Mouse (Mus musculus): Measurements from ENCODE around the gene Eef2.
A peak's percentile ranks its signal among the peaks of the same experiment; 100 is the strongest.

Gene Eef2

DNA sequence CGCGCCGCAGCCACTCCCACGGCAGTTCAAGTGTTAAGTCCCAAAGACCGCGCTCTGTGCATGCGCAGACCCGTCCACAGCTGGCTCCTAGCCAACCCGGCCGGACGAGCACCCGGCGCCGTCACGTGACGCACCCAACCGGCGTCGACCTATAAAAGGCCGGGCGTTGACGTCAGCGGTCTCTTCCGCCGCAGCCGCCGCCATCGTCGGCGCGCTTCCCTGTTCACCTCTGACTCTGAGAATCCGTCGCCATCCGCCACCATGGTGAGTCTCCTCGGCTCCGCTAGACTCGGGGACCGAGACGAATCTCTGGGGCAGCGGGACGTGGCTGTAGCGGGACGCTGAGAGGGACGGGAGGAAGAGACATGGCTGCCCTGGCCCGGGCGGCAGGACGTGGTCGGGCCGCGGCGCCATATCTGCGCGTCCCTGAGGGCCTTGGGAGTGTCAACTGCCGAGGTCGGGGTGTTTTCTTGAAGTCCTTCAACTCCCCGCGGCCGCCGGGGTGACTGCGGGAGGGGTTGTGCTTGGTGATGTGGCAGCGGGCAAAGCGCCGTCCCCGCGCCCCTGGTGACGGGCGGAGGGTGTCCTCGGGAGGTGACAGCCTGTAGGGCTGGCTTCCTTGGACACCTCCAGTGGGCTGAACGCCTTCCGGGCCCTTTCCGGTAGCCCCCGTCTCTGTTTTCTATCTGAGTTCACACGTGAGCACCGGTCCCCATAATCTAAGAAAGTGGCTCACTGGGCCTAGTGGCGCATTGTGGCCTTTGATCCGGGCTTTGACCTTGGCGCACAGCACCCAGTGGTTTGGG lies at the start of gene Eef2:
TSS of gene Eef2 (plus strand) at position 166 of the 806 bp plus-strand sequence.
- DNase-seq (ENCODE audit: low spot score) = peak; percentile 98

DNA sequence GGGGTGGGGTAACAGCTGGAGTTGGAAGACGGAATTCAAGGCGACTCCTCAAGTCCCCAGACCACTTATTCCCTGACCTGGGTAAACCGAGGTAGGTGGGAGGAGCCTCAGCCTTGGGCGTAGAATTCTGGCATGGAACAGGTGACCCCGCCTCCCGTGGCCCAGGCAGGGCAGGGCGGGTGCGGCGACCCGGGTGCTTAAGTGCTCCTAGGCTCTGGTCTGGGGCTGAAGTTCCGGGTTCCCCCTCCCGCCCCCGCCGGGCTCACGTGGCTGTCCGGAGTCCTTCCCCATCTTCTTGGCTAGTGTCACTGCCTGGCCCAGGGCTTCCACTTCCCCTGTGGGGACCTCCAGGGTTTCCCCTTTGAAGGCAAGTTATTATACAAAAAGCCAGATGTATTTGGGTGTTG lies 42.2 kb upstream of the Eef2 start:
- no peak for DNase-seq (ENCODE audit: low spot score)

DNA sequence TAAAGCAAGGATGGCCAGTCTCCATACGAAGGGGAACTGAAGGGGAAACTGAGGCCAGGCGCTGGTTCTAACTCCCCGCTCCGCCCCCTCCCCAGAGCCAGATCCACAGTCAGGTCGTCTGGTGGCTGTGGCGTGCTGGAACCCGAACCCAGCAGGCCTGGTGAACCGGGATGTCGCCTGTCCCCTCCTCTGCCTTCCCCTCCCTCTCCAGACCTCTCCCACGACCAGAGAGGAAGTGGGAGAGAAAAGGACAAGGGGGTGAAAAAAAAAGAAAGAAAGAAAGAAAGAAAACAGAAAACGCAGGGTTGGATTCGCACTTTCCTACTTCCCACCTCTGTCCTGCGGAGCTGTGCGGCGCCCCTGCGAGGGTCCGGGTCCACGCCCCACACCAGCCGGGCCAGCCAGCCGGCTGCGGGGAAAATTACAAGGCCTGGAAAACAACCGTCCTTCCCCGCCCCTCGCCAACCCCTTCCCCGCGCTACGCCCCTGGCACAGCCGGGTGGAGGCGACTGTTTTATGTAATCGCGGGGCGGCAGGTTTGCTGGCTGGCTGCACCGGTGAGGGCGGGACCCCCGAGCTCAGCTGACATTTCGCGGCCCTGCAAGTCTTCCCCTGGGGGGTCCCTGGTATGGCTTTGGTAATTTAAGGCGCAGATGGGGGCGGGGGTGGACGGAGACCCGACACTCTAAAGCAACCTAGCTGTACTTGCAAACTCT lies 41.3 kb upstream of the Eef2 start, which contains the start of gene Zbtb7a:
TSS of gene Zbtb7a (plus strand) at position 255 of the 716 bp plus-strand sequence.
- DNase-seq (ENCODE audit: low spot score) = no peak

DNA sequence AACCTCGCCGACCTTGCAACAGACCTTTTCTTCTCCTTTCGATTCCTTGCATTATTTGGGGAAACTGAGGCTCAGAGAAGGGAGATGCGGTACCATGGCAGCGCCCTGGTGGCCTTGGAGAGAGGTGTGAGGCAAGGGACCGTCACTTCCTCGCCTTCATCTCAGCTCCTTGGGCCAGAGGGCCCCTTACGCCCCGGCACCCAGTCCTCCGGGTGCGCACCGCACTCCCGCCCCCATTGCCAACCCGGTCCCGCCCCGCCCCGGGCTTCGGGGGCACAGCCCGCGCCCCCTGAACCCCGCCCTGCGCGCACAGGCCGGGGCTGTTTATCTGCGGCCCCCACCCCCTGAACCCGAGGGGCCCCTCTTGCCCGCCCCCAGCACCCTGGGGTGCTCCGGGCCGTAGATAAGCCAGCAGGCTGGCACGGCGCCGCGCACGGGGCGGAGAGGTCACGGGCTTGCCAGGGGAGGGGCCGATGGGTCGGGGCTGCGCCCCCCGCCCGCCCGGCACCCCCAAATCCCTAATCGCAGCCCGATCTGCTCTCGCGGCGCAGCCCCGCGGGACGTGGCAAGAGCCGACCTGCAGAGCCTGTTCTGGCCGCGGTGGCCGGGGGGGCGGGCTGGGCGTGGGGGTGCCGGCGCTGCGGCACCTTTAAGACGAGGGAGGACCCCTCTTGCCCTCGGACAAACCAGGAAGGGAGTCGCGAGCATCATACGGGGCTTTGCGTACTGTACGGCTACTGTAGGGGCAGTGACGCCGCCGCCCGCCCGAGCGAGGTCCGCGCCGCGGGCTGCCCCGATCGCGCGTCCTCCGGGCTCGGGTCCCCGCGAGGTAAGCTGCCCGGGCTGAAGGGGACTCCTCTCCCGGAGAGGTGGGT lies 40.4 kb upstream of the Eef2 start:
- peak; percentile 79 for DNase-seq (ENCODE audit: low spot score)

DNA sequence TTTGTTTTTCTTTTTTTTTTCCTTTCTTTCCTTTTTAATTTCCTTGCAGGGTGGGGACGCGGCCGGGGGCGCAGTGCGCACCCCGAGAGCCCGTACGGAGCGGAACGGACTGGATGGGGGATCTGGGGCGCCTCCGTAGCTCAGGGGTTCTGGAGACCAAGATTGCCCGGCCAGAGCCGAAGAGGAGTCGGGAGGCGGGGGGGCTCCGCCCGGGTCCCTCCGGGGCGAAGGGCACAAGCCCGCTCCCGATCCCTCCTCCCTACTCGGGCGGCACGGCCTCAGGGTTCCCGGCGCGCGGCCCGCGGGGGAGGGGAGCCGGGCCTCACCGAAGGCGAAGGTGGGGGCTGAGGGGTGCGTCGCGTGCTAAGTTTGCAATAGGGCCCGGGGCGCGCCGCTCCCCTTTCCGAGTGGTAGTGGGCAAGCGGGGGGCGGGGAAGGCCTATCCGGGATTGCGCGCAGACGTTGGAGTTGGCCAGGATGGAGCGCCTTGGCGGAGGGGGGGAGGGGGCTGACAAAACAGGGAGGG lies 39.7 kb upstream of the Eef2 start:
- DNase-seq (ENCODE audit: low spot score) = no peak

DNA sequence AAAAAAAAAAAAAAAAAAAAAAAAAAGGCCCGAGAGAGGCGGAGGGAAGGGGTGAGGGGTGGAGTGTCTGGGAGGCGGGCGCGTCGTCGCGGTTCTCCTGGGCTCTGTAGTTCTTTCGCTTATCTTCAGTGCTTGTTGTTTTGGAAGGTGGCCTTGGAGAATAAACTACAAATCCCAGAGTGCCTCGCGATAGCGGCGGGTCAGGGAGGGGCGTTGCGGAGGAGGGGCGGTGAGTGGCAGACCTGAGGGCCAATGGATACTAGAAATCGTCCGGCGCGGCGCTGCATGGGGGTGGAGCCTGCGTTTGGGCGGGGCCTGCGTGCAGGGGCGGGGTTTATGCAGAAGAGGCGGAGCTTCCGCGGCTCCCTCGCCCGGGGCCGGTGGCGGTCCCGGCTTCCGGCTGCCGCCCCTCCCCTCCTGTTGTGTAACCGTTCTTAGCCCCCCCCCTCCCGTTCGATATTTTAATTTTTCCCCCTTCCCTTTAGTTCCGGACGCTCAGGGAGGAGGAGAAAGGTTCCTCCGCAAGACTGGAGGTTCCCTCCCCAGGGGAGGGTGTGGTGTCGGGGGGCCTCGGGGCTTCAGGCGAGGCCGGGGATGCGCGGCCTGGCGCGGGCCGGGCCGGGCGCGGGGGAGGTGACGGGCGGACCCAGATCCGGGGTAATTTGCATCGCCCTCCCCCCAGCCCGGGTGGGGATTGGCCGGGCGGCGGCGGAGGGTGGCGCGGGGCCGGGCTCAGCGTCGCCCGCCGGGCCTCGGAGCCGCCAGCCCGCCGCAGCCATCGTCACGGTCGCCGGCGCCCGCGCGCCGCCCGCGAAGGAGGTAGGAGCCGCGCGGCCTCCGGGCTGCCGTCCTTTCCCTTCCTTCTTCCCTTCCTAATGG lies 38.9 kb upstream of the Eef2 start:
- DNase-seq (ENCODE audit: low spot score) = peak; percentile 99

DNA sequence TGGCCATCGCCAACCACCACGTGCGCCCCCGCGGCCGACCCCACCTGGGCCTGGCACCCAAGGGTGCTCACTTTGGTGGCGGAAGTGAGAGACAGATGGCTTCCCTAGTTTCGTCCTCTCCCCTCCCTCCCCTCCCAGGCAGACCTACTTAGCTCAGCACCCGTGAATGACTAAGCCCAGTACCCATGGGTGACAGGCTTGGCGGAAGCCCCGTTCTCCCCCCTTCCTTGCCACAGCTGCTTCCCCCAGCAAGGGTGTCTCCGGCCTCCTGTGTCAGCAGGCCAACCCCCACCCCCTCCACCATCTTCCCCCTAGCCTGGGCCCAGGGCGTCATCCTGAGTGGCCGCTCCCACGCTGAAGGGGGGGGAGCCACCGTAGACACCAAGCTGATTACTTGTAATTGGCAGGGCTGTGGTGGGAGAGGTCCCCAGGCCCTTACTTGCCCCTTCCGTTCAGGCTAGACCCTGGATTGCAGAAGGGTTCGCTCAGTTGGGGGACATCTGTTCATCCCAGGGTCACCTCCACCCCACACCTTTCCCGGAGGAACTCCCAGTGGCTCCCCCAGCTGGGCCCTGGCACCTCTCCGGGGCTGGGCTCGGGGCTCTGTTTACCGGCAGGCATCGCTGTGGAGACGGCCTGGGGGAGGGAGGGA lies 38.2 kb upstream of the Eef2 start:
- peak; percentile 72 for DNase-seq (ENCODE audit: low spot score)

DNA sequence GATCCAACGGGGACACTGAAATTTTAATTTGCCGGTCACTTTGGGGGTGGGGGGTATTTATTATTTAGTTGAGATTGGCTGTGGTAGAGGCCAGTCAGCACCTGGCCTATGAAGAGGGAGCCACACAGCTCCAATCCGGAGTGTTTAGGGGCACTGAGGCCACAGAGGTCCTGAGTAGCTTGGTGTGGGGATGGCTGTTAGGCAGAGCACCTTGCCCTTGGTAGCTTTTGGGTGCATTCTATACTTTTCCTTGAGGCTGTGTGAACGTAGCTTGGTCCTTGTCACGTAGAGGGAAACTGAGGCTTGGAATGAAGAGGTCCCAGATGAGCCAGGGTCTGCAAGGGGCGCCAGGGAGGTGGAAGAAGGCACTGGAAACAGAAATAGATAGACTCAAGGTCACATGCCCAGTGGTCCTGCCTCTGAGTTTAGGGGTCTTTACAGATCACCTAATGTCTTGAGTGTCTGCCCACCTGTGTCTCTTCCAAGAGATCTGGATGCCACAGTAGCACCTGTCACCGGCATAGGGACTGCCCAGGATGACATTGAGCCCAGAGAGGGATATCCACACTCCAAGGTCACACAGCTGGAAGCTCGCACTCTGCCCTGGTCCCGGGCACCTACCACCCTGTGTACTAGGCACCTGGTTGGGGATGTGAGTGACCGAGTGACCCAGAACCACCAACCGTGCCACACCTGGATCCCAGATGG lies 37.5 kb upstream of the Eef2 start:
- DNase-seq (ENCODE audit: low spot score) = no peak

DNA sequence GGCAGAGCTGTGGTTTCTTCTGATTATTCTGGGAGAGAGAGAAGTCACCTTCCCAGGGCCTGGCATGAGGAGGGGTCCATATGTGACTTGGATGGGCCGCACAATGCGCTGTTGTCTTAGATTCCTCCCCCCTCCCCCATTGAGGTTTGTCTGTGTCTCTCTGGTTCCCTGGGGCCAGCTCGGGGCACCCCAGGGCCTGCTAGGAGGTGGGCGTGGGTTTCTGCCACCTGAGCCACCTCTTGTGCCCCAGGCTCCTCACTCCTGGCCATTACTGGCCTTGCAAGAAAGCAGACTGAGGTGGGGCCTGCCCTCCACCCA lies 36.9 kb upstream of the Eef2 start:
- no peak for DNase-seq (ENCODE audit: low spot score)

DNA sequence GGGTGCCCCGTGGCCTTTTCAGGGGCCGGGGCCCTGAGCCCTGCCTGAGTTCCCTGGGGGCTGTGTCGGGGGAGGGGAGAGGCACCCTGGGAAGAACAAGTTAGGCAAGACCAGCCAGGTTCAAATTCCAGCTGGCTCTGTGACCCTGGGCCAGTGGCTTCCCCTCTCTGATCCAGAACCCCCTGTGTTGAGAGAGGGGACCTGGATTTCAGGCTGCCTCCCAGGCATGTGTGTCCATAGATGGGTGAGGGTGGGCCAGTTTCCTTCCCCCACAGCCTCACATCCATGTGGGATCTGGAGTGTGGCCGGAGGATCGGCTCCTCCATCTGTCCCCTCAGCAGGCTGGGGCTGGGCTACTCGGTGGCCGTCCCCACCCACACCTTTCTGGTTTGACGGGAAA lies 36.4 kb upstream of the Eef2 start:
- no peak for DNase-seq (ENCODE audit: low spot score)

DNA sequence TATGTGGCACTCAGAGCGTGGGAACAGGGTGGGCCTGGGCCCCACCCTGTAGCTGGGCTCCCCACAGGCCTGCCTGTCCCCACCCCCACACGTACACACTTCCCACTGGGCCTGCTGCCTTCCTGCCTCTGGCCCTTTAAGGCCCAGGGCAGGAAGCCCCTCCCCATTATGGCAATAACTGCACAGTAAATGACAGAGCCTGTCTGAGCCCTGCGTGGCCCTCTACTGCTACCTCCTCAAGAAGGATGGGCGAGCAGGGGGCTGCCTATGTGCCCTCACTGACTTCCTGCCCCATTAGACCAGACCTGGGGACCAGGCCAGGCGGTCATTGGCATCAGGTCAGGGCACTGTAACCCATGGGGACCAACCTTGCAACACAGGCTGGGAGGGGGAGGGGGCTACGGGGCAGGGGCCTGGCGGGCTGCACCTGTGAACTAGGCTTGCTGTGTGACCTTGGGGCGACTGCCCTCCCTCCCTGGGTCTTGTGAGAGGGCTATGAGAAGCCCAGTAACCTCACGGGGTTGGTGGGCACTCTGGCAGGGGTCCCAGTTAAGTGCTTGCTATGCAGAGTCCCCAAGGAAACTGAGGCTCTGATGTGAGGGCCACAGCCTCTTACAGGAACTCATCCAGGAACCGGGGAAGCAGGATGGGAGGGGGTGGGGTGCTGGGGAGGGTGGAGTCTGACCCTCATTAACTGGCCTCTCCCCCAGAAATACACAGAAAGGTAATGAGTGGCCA lies 35.5 kb upstream of the Eef2 start:
- no peak for DNase-seq (ENCODE audit: low spot score)

DNA sequence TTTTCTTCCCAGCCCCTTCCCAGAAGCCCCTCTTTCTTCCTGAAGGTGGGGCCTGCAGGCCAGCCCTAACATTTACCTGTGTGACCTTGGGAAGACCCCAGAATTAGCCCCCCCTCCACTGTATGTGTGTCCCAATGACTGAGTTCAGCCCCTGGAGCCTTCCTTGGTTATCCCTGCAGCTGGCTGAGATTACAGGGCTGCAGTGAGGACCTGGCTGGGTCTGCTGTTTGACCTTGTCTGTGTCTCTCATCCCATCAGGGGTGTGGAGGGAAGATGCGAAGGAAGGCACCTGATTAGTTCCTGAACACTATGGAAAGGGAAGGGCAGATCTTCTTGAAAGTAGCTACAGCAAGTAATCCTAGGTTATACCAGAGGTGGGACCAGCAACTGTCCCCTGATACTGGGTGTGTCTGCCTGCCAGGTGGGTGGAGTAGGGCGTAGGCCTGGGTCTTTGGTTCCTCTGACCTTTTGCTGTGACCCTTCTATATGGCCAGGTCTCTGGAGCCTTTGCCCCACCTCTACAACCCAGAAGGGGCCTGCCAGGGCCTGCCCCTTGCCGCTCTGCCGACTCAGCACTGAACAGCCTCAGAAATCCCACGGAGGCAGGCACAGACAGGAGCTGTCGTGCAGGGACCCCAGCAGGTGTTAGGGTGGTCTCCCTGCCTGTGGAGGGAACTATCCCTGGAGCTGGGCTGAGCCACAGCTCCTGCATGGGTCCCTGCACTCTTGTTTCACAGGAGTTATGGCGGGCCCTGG lies 34.8 kb upstream of the Eef2 start:
- DNase-seq (ENCODE audit: low spot score) = no peak

DNA sequence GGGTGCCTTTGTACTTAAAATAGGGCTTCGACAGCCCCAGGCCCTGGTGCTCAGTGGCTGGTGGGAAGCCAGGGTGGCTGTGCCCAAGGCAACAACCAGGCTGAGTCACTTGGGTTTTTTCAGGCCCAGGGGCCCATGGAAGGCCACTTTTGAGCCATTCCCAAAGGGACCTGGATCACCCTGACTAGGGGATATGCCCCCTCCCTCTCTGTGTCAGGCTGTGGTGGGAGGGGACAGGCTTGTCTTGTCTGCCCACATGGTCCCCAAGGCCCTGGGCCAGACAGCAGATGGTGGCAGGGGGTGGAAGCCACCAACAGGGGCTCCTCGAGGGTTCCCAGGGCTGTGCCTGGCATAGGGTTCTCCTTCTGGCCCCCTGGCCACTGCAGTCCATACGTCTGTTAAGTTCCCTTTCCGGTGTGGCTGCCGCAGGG lies 33.9 kb upstream of the Eef2 start:
- DNase-seq (ENCODE audit: low spot score) = no peak

DNA sequence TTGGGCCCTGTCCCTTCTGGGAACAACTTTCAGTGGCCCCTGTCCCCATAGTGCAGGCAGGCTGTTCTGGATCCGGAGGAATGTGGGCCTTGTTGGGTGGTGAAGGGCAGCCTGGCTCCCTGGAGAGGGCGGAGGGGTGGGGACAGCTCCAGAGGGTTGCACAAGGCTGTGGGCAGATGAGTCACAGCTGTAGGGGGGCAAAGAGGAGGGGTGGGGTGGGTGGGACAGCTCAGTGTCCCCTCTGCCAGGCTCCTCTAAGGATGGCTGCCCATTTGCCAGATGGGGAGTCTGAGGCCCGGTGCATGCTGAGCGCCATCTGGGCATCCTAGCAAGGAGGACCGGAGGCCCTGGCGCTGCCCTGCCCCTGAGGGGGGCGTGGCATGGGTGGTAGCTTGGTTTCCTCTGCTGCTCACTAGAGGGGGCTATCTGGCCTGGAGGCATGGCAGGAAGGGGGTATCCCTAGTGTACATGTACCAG lies 33.2 kb upstream of the Eef2 start:
- DNase-seq (ENCODE audit: low spot score) = no peak

DNA sequence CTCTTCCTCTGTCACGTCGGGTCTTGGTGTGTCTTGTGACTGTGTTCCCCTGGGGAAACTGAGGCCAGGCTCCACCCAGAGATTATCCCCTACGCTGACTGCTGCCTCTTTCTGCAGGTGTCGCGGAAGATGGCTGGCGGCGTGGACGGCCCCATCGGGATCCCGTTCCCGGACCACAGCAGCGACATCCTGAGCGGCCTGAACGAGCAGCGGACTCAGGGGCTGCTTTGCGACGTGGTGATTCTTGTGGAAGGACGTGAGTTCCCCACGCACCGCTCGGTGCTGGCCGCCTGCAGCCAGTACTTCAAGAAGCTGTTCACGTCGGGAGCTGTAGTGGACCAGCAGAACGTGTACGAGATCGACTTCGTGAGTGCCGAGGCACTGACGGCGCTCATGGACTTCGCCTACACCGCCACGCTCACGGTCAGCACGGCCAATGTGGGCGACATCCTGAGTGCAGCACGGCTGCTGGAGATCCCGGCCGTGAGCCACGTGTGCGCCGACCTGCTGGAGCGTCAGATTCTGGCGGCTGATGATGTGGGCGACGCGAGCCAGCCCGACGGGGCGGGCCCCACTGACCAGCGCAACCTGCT lies 32.5 kb upstream of the Eef2 start:
- no peak for DNase-seq (ENCODE audit: low spot score)

DNA sequence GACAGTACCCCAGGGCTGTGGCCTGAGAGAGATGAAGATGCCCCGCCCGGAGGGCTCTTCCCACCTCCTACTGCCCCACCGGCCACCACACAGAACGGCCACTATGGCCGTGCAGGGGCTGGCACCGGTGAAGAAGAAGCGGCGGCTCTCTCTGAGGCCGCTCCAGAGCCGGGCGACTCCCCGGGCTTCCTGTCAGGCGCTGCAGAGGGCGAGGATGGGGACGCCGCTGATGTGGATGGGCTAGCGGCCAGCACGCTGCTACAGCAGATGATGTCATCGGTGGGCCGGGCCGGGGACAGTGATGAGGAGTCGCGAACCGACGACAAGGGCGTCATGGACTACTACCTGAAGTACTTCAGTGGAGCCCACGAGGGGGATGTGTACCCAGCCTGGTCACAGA lies 31.8 kb upstream of the Eef2 start:
- DNase-seq (ENCODE audit: low spot score) = no peak

DNA sequence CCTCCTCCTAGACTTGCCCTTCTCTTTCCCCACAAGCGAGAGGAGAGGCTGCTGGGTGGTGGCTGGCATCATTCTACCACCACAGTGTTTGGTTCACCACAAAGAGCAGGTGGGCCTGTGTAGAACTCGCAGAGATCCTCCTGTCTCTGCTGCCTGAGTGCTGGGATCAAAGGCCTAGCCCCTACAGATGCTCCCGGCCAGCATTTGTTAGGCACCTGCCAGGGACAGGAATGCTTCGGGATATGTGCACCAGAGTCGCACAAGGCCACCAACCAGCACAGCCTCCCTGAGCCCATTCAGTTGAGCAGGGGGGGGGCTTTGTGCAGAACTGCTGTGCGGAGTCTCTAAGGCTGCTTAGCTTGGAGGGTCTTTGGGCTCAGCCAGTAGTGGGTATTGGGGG lies 31.1 kb upstream of the Eef2 start:
- no peak for DNase-seq (ENCODE audit: low spot score)

DNA sequence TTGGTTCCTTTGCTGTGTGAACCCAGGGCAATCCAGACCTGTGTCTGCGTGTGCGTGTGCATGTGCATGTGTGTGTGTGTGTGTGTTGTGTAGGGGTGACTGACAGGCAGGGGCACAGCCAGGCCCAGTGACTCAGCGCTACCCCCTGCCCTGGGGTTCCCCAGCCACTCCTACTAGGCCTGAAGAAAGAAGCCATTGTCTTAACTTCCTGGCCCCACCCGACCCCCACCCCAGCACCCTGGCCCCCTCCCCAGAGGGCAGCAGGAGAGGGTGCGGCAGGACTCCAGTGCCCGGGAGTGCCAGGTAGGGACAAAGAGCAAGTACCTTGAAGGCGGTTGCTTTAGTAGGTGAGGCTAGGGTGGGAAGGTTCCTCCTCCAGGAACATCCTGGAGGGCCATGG lies 30.7 kb upstream of the Eef2 start:
- DNase-seq (ENCODE audit: low spot score) = no peak
